Mouse (Mus musculus): Measurements from ENCODE around the gene Ttc13.

GRCm38 (mm10) chr8:124754792-124755190 is 33.0 kb upstream of the Ttc13 start:
- TF ChIP-seq CTCF (IDR thresholded peaks at IDR 0.05; ENCODE audit: extremely low read depth, insufficient read length, insufficient replicate concordance, low read depth, low read length) (no peak), POLR2A (IDR thresholded peaks at IDR 0.05; ENCODE audit: low read depth, low read length) (no peak)

Data from small intestine, adult 2 months (tissue).